Mouse (Mus musculus) stomach, postnatal 0 days (tissue): Measurements from ENCODE around the gene Dhtkd1.

Source experiments
- CTCF ChIP-seq: IDR thresholded peaks from 2 replicates; pipeline ENCODE4 v1.5.1; 2016; ENCODE audit warnings: antibody characterized with exemption, low read depth, mild to moderate bottlenecking, moderate library complexity
- EP300 ChIP-seq: optimal IDR thresholded peaks from 2 replicates; pipeline ENCODE3; 2016; ENCODE audit warnings: antibody characterized with exemption

DNA sequence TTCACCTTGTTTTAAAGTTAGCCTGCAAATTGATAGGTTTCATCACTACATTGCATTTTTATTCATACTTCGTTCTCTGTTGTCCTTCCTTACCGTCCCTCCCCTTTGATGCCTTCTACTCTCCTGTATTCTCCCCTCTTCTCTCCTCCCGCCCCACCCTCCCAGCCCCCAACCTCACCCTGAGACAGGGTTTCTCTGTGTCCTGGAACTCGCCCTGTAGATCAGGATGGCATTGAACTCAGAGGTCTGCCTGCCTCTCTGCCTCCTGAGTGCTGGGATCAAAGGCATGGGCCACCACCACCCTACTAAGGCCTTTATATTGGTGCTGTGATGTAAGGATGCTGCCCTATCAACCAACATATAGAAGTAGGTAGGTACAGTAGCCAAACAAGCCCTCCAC, 479 bp upstream of the Dhtkd1 start:
- TF ChIP-seq CTCF, result no peak
- no peak for TF ChIP-seq EP300
